Mouse (Mus musculus) heart, adult 8-10 months (tissue): Measurements from ENCODE around the gene Gpatch1. TPM values are rescaled to one million over a fixed set of nuclear protein-coding genes. Genes with fewer than 3 reads are reported as not detected.

ENCODE experiments used
- DNase-seq: peaks from one replicate; pipeline ENCODE4 v3.0.0; 2022; ENCODE audit warnings: low spot score
- total RNA-seq, 4 experiments: library from RNA; stranded (reverse); gene quantifications; 2 replicates each; pipeline ENCODE4 v1.2.4; 2022

Gpatch1 gene
- total RNA-seq, 4 experiments from 2014 or later = 10.6 to 12.8 (median 12.2) TPM

DNA sequence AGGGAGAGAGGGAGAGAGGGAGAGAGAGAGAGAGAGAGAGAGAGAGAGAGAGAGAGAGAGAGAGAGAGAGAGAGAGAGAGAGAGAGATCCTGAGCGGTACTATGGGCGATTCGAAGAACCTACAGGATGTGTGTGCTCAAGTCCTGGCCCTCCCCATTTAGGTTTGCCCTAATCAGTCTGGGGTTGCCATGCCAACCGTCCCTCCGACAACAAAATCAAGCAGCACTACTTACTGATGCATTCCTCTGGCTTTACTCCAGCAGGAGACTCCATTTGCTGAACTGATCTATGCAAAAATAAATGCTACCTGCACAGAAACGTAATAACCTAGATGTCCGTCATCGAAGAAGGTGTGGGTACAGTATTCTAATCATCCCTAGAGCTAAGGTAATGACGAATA is 82.9 kb downstream of the Gpatch1 start:
- DNase-seq = peak; percentile 31

DNA sequence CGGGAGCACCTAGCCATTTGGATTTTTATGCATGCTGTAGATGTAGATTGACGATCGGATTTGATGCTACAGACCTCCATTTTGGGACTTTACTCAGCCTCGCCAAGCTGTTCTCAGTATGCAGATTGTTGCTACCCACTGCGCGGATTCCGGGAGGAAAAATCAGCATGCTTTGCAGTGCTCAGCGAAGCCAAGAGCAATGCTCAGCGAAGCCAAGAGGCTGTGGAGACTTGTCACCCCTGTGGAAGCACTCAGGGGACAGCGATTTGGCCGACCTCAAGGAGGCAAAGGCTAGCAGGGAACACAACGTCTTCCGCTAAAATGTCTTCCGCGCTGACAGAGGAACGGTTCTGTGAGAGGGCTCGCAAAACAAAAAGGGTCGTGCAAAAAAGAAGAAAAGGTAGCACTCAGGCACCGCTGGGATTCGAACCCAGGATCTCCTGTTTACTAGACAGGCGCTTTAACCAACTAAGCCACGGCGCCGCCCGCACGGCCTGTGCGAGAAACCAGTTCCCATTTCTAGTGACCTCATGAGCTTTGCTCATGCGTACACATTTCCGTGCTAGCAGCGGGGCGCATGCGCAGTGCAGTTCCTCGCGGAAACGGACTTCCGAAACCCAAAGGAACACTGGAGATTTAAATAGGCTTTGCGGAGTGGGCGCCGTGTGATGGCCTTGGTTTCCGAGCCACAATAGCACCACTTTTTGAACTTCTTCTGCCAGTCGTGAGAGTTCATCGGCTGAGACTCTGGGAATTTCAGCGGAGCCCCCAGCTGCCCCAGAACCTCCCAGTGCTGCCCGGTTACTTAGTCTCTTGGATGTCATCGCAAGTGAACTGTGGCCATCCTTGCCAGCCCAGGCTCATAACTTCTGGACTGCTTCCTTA is 83.6 kb downstream of the Gpatch1 start:
- peak; percentile 98 for DNase-seq

DNA sequence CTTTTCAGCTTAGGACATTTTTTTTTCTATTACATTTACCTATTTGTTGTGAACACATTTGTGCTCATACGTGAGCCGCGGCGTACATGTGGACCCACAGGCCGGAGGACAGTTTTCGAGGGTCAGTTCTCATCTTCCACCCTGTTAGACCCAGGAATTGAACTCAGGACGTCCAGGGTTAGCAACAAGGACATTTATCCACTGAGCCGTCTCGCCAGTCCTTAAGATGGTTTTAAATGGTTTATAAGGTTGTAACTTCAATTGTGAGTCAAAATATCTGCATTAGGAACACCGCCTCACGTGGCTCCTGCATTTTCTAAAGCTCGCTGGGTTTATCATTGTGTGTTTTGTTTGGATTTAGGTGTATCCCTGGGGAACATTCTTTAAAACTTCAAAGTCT is 84.4 kb downstream of the Gpatch1 start:
- no peak for DNase-seq

DNA sequence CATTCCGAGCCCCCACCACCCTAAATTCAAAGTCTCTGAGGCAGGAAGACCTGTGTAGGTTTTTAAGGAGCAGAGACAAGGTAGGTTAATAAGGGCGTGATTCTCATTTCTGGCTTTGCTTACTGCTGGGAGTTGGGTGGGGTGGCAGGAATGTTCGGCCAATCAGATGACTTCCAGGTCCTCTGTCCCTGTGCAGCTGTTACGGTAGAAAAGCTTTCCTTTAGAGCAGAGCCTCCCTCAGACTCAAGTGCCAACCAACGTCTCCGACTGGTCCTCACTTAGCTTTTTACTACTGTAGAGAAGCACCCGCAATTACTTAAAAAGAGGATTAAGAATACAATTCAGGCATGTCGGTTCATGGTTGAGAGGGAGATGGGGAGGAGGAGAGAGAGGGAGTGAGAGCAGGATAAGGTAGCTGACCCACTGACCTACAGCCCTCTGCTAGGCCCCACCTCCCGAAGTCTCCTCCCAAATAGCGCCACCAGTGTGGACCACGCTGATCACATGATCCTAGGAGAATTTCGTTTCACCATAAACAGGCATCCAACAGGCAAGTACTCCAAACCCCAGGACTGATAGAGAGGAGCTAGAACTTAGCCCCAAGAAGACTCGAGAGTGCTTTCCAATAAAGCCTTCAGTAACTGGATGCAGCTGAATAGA is 85.3 kb downstream of the Gpatch1 start:
- DNase-seq = no peak

DNA sequence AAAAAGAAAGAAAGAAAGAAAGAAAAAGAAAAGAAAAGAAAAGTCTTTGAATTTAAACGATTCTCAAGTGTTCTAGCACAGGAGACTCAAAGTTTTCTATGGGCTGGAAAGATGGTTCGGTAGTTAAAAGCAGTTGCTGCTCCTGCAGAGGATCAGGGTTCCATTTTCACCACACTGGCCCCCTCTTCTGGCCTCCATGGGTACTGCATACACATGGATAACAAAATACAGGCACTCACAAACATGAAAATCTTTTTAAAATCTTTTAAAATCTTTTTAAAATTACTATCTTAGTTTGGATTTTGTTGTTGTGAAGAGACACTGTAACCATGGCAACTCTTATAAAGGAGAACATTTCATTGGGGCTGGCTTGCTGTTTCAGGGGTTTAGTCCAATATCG is 87.9 kb downstream of the Gpatch1 start:
- DNase-seq = no peak

Other genes starting within 250 kb of the Gpatch1 start
- gene Cebpa, start 199.1 kb downstream of the Gpatch1 start, total RNA-seq = 1 to 10 TPM; 4.5 to 5.7 (median 4.6) TPM
- 1 to 10 TPM in 1 of 4 experiments, under 1 TPM in 3; 0.27 to 1.4 (median 0.66) TPM for gene Slc7a10, start 132.1 kb downstream of the Gpatch1 start, total RNA-seq
- gene Lrp3, start 102.9 kb downstream of the Gpatch1 start, total RNA-seq = 10 to 100 TPM in 1 of 4 experiments, 1 to 10 TPM in 3; 7.3 to 10.4 (median 9.1) TPM
- 1 to 10 TPM; 4.3 to 4.8 (median 4.6) TPM for gene Rhpn2, start 15.7 kb upstream of the Gpatch1 start, total RNA-seq
- gene Faap24, start 78.4 kb upstream of the Gpatch1 start, total RNA-seq = 1 to 10 TPM; 1.3 to 2.0 (median 1.7) TPM
- gene Cep89, start 78.6 kb upstream of the Gpatch1 start, total RNA-seq = 10 to 100 TPM; 13.2 to 19.3 (median 15.6) TPM
- gene Slc7a9, start 130.4 kb upstream of the Gpatch1 start, total RNA-seq = not detected
- gene Tdrd12, start 219.3 kb upstream of the Gpatch1 start, total RNA-seq = under 1 TPM in 2 of 4 experiments, not detected in 2; 0.08 to 0.16 TPM
- gene Nudt19, start 237.9 kb upstream of the Gpatch1 start, total RNA-seq = 10 to 100 TPM; 58.4 to 73.7 (median 68.2) TPM